Mouse (Mus musculus): Measurements from ENCODE around the gene Creb3l2. TPM values are rescaled to one million over a fixed set of nuclear protein-coding genes. Genes with fewer than 3 reads are reported as not detected.

Creb3l2 gene
- total and polyA plus RNA-seq, 2 experiments from 2014 or later = 2.0 to 5.0 TPM

GRCm38 (mm10) chr6:37392262-37392661 is 49.7 kb downstream of the Creb3l2 start:
- Histone ChIP-seq H3K4me1 (ENCODE audit: insufficient read depth) (no peaks in the 10 kb centered on the region), H3K9ac (no peak overlapping the region), H3K4me2 (ENCODE audit: low read depth) (no peak overlapping the region), H3K9me3 (ENCODE audit: low read length) (no peaks in the 10 kb centered on the region), H3K27ac (ENCODE audit: low read depth, low read length) (no peak overlapping the region), H3K4me3 (ENCODE audit: low read depth, low read length) (no peak overlapping the region), H3K27me3 (ENCODE audit: insufficient read depth, low read length) (no peaks in the 10 kb centered on the region), H3K36me3 (ENCODE audit: insufficient read depth) (no peaks in the 10 kb centered on the region)
- TF ChIP-seq CTCF (IDR thresholded peaks at IDR 0.05; ENCODE audit: low read depth) = no peak
- ATAC-seq (peak; percentile 56), DNase-seq (no peak)
- WGBS = 56% methylated on average over 6 of the region's 6 CpGs

- no peak for TF ChIP-seq CTCF (IDR thresholded peaks at IDR 0.05; ENCODE audit: low read depth)
- no peak overlapping the region for H3K4me3 ChIP-seq (ENCODE audit: low read depth, low read length)
- H3K9ac ChIP-seq = no peak overlapping the region
- H3K27ac ChIP-seq (ENCODE audit: low read depth, low read length) = no peak overlapping the region
- ATAC-seq (no peak), DNase-seq (no peak)
- H3K36me3 ChIP-seq (ENCODE audit: insufficient read depth) = no peaks in the 10 kb centered on the region
- H3K27me3 ChIP-seq (ENCODE audit: insufficient read depth, low read length) = no peaks in the 10 kb centered on the region
- no peaks in the 10 kb centered on the region for H3K4me1 ChIP-seq (ENCODE audit: insufficient read depth)
- no peak overlapping the region for H3K4me2 ChIP-seq (ENCODE audit: low read depth)
- no peaks in the 10 kb centered on the region for H3K9me3 ChIP-seq (ENCODE audit: low read length)
- WGBS = 83% methylated on average over 7 of the region's 7 CpGs
These were observed 50.6 kb downstream of the Creb3l2 start for GRCm38 (mm10) chr6:37391313-37391712.

GRCm38 (mm10) chr6:37388960-37389359 is 53.0 kb downstream of the Creb3l2 start:
- Histone ChIP-seq H3K36me3 (ENCODE audit: insufficient read depth) (no peaks in the 10 kb centered on the region), H3K27ac (ENCODE audit: low read depth, low read length) (no peak overlapping the region), H3K9me3 (ENCODE audit: low read length) (no peaks in the 10 kb centered on the region), H3K4me1 (ENCODE audit: insufficient read depth) (no peaks in the 10 kb centered on the region), H3K27me3 (ENCODE audit: insufficient read depth, low read length) (no peaks in the 10 kb centered on the region), H3K4me2 (ENCODE audit: low read depth) (no peak overlapping the region), H3K4me3 (ENCODE audit: low read depth, low read length) (no peak overlapping the region), H3K9ac (no peak overlapping the region)
- 71% methylated on average over 8 of the region's 8 CpGs for WGBS
- DNase-seq (no peak), ATAC-seq (no peak)
- TF ChIP-seq CTCF (IDR thresholded peaks at IDR 0.05; ENCODE audit: low read depth) = no peak

GRCm38 (mm10) chr6:37388501-37388900 is 53.4 kb downstream of the Creb3l2 start:
- H3K27me3 ChIP-seq (ENCODE audit: insufficient read depth, low read length) = no peaks in the 10 kb centered on the region

GRCm38 (mm10) chr6:37387281-37387680 is 54.7 kb downstream of the Creb3l2 start:
- no peaks in the 10 kb centered on the region for H3K36me3 ChIP-seq (ENCODE audit: insufficient read depth)
- ATAC-seq = no peak
- no peak for TF ChIP-seq CTCF (IDR thresholded peaks at IDR 0.05; ENCODE audit: low read depth)
- H3K27me3 ChIP-seq (ENCODE audit: insufficient read depth, low read length) = no peaks in the 10 kb centered on the region
- WGBS = 86% methylated on average over 4 of the region's 4 CpGs
- no peak overlapping the region for H3K27ac ChIP-seq (ENCODE audit: low read depth, low read length)
- no peak overlapping the region for H3K4me3 ChIP-seq (ENCODE audit: low read depth, low read length)
- no peak for DNase-seq
- no peak overlapping the region for H3K9ac ChIP-seq
- no peaks in the 10 kb centered on the region for H3K4me1 ChIP-seq (ENCODE audit: insufficient read depth)
- H3K9me3 ChIP-seq (ENCODE audit: low read length) = no peaks in the 10 kb centered on the region
- H3K4me2 ChIP-seq (ENCODE audit: low read depth) = no peak overlapping the region

More at GRCm38 (mm10) chr6:37388501-37388900, 53.4 kb downstream of the Creb3l2 start:
- H3K4me1 ChIP-seq (ENCODE audit: insufficient read depth) = no peaks in the 10 kb centered on the region
- no peaks in the 10 kb centered on the region for H3K9me3 ChIP-seq (ENCODE audit: low read length)
- 92% methylated on average over 6 of the region's 6 CpGs for WGBS
- H3K36me3 ChIP-seq (ENCODE audit: insufficient read depth) = no peaks in the 10 kb centered on the region
- no peak overlapping the region for H3K4me3 ChIP-seq (ENCODE audit: low read depth, low read length)
- no peak overlapping the region for H3K9ac ChIP-seq
- no peak for DNase-seq
- no peak overlapping the region for H3K4me2 ChIP-seq (ENCODE audit: low read depth)
- no peak for TF ChIP-seq CTCF (IDR thresholded peaks at IDR 0.05; ENCODE audit: low read depth)
- H3K27ac ChIP-seq (ENCODE audit: low read depth, low read length) = no peak overlapping the region
- no peak for ATAC-seq

- 76% methylated on average over 2 of the region's 2 CpGs for WGBS
- ATAC-seq = no peak
- Histone ChIP-seq H3K9ac (no peak overlapping the region), H3K36me3 (ENCODE audit: insufficient read depth) (no peaks in the 10 kb centered on the region), H3K27ac (ENCODE audit: low read depth, low read length) (no peak overlapping the region), H3K4me3 (ENCODE audit: low read depth, low read length) (no peak overlapping the region), H3K4me1 (ENCODE audit: insufficient read depth) (no peaks in the 10 kb centered on the region), H3K4me2 (ENCODE audit: low read depth) (no peak overlapping the region), H3K27me3 (ENCODE audit: insufficient read depth, low read length) (no peaks in the 10 kb centered on the region), H3K9me3 (ENCODE audit: low read length) (no peaks in the 10 kb centered on the region)
- no peak for TF ChIP-seq CTCF (IDR thresholded peaks at IDR 0.05; ENCODE audit: low read depth)
- DNase-seq = no peak
These were observed 56.2 kb downstream of the Creb3l2 start for GRCm38 (mm10) chr6:37385602-37386285.

GRCm38 (mm10) chr6:37382761-37383160 is 59.2 kb downstream of the Creb3l2 start:
- TF ChIP-seq CTCF (IDR thresholded peaks at IDR 0.05; ENCODE audit: low read depth) = no peak

More at GRCm38 (mm10) chr6:37382761-37383160, 59.2 kb downstream of the Creb3l2 start:
- DNase-seq = no peak
- 82% methylated on average over 6 of the region's 6 CpGs for WGBS
- no peaks in the 10 kb centered on the region for H3K27me3 ChIP-seq (ENCODE audit: insufficient read depth, low read length)
- H3K4me2 ChIP-seq (ENCODE audit: low read depth) = no peak overlapping the region
- H3K27ac ChIP-seq (ENCODE audit: low read depth, low read length) = no peak overlapping the region
- H3K36me3 ChIP-seq (ENCODE audit: insufficient read depth) = no peaks in the 10 kb centered on the region
- ATAC-seq = no peak
- H3K9ac ChIP-seq = no peak overlapping the region
- H3K4me3 ChIP-seq (ENCODE audit: low read depth, low read length) = no peak overlapping the region
- no peaks in the 10 kb centered on the region for H3K4me1 ChIP-seq (ENCODE audit: insufficient read depth)
- H3K9me3 ChIP-seq (ENCODE audit: low read length) = no peaks in the 10 kb centered on the region
